Mouse (Mus musculus) activated CD4-positive, CD25-positive, alpha-beta regulatory T cell, adult 4 months (primary cell): ENCODE data around the gene Med22. TPM values are rescaled to one million over a fixed set of nuclear protein-coding genes. Genes with fewer than 3 reads are reported as not detected.
"Not testable (repeated sequence)": the region's sequence is repeated elsewhere in the genome, so short reads cannot be mapped to it uniquely, and the experiment has no call there.

Experiments
- ATAC-seq: one replicate; pipeline ENCODE4 v1.8.0; 2017
- polyA plus RNA-seq, 2 experiments: library from polyadenylated mRNA; unstranded; fragments of 100-300 nt; shearing (Covaris generic); gene quantifications; one replicate each; pipeline ENCODE4 v1.2.1; 2017

The Med22 gene
- polyA plus RNA-seq, 2 experiments from 2014 or later: 10.3 to 11.3 TPM

DNA sequence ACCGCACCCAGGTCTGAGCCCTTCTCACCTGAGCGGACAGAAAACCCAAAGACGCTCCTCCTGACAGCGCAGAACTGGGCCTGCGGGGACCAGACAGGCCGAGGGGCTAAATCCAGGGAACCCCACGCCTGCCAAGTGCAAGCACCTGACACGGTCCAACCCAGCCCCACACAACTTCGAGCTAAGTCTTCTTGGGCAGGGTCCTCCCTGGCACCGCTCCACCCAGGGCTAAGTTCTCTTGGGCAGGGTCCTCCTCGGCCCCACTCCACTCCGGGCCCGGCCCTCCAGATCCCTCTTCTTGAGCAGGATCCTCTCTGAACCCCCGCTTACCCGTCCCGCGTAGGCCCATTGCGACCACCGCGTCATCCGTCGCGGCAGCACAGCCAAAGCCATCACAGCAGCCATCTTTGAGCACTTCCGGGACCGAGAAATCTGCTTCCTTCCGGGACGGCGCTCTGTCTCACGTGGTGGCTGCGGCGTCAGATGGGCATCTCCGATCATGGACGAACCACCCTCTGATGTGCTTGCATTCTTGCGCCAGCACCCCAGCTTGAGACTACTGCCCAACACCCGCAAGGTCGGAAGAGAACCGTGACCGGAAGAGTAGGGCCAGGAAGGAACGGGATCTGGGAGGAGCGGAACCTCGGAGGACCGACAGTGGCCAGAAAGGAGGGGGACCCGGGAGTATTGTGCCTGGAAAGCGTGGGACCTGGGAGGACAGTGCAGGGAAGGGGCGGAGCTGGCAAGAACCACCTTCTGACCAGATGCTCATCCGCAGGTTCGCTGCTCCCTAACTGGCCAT lies 5.7 kb upstream of the Med22 start, which contains the start of the genes Surf2 and Surf1:
TSS of gene Surf2 (plus strand) at position 441 of the 802 bp plus-strand sequence.
TSS of gene Surf1 (minus strand) at position 604 of the 802 bp plus-strand sequence.
- peak; percentile 84 for ATAC-seq

- no peak for ATAC-seq
These were observed 3.9 kb upstream of the Med22 start for GRCm38 (mm10) chr2:26914148-26914941.

DNA sequence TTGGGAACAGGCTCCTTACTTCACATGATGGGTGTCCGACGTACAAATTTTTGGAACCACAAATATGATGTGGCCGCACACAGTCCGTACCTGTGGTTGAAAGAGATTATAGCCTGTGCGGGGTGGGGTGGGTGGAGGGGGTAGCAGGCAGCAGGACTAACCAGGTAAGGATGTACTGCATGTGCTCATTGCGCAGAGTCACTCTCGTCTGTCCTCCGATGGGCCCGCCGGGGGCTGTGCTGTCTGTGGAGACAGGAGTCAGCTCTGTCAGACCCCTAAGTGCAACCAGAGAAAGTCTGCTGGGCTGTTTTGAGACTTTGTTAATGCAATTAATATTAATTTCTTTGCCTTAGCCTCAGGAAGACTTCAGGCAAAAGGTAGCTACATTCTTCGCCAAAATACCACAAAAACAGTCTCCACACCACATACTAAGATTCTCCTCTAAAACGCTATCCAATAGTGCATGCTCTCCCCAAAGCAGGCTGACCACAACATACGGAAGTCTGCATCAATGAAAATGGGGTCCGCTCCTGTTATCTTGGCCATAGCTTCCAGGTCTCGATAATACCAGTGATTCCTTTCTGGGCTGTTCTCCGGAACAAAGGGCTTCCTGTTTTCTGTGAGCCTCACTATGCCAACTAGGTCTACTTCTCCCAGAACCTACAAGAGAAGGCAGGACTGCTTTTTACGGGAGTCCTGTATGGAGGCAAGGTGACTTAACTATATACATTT lies 3.1 kb upstream of the Med22 start:
- no peak for ATAC-seq

DNA sequence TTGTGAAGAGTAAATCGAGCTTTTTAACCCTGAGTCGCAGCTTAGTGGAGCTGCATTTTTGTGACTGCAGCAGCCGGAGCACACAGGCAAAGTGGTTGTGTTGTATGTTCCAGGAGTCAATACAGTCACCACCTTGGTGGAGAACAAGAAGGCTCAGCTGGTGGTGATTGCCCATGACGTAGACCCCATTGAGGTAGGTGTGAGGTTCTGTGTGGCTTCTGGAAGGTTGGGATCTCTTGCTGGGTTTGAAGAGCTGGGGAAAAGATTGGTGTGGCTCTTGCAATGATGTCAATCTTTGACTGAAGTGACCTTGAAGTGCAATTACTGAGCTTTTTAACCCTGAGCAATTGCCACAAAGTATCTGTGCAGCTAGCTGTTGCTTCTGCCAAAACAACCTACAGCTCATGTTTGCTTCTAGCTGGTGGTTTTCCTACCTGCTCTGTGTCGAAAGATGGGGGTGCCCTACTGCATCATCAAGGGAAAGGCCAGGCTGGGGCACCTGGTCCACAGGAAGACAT lies 1.8 kb upstream of the Med22 start:
- no peak for ATAC-seq

DNA sequence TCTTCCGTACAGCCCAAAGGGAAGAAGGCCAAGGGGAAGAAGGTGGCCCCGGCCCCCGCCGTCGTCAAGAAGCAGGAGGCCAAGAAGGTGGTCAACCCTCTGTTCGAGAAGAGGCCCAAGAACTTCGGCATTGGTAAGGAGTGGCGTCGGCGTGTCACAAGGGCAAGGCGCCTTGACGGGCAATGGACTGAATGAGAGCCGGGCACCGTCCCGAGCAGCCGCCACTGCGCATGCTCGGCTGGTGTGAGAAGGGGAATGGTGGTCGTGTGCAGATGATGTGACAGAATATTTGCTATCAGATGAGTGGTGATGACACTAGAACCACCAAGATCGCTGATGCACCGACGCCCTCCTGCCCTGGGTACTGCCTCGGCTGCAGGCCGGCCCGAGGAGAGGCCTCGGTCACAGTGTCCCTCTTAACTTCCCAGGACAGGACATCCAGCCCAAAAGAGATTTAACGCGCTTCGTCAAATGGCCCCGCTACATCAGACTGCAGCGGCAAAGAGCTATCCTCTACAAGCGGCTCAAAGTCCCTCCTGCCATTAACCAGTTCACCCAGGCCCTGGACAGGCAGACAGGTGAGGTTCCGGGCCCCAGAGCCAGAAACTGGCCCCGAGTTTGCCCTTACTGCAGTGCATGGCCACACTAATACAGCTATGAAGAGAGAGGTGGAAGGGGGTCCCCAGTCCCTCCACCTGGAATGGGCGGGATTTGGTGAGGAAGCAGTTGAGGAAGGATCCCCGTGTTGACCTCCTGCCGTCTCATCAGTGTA lies 703 bp upstream of the Med22 start:
- peak; percentile 47 for ATAC-seq

DNA sequence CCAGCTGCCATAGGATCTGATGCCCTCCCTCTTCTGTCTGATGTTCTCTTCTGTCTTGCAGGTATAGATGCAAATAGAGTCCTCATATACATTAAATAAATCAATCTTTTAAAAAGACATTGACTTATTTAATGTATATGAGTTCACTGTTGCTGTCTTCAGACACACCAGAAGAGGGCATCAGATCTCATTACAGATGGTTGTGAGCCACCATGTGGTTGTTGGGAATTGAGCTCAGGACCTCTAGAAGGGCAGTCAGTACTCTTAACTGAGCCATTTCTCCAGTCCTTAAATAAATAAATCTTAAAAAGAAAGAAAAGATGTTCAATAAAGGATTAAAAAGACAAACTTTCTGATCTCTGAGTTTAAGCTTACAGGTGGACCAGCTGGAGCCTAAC lies 1.1 kb downstream of the Med22 start:
- no peak for ATAC-seq

DNA sequence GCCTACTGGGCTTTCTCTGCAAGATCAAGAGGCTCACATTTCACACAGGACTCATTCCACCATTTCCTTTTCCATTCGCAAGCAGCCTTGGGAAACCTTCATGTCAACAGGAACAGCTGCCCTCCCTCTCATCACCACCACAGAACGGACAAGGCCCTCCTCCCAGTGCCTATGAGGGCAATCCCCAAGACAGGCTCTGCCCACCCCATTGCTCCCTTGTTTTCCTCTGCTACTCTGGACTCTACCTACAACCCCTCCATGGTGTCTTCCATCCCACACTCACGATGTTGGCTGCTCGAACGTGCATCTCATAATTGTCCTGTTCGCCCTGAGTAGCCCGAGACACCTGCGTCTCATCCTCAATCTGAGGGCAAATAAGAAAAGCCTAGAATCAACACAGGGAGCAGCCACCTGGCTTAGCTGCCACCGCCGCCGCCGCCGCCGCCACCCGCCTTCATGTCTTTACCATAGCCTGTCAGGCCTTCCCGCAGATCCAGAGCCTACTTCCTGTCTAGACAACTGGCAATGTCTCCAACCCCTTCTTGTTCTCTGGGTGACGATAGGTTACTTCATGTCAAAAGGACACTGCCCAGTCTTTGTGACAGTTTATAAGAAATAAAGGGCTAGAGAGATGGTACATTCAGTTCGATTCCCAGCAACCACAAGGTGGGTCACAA lies 1.6 kb downstream of the Med22 start:
- no peak for ATAC-seq

- ATAC-seq: no peak
These were observed 3.4 kb downstream of the Med22 start for GRCm38 (mm10) chr2:26907109-26907508.

DNA sequence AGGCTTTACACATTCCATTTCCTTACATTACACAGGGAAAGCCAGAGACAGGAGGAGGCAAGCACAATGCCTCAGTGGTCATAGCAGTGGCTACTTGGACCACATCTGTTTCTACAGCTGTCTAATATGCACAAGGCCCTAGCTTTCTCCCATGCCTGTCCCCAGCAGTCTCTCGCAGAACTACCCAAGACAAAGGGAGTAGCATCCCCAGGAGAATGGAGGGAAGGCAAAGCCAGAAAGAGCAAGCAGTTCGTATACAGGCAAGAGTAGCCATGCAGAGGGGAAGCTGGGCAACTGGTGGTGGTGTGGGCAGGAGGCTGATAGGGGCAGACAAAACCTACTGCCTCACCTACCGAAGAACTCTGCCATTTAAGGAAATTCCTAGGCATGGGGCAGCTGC lies 4.0 kb downstream of the Med22 start:
- no peak for ATAC-seq

DNA sequence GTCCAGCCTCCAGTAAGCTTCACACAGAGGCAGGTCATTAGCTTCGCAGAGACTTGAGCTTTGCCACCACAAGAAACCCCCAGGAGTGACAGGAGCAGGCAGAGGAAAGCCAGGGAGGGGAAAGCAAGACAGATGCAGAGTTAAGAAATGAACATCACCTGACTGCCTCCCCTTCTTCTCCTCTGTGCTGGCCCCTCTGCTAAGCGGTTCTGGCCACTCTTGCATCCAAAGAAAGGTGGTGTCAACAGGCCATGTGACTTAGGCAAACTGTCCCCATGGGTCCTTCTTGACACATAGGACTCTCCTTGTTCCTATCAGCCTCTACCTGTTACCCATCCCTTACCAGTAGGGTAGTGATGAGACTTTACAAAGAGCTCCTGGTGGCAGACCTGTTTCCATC lies 4.5 kb downstream of the Med22 start:
- ATAC-seq: no peak

GRCm38 (mm10) chr2:26903311-26903710 lies 7.2 kb downstream of the Med22 start:
- no peak for ATAC-seq

DNA sequence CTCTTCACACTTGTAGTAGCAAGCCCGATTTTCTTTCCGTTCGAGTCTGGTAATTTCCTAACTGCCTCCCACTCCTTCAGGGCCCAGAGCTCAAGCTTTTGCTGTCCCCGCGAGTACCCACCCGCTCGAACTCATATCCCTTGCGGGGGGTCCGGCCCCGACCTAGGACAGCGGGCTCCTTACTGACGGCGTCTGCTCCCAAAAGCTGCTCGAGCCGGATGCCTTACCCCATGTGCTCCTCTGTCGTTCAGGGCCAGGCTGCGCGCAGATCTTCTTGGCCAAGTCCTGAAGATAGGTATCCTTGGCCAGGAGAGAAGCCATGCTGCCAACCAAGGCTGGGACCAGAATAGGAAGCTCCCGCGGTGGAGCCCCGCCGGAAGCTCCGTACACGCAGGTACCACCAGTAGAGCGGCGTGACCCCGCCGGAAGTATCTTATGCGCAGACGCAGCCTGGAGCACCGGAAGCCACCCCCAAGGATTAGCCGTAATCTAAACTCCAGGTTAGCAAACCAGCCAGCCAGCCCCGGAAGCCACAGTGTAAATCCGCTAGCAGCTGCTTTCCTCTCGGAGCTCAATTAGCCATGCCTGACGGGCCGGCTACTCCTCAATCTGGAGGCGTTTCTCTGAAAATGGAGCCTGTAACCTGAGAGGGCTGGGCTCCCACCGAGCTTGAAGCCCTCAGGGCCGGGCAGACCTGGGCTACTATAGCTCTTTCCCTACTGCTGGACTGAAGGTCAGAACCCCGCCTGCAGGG lies 7.8 kb downstream of the Med22 start, which contains the start of gene Surf6:
TSS of gene Surf6 (minus strand) at position 413 of the 754 bp plus-strand sequence.
- ATAC-seq: peak; percentile 97

- ATAC-seq: no peak
These were observed 8.6 kb downstream of the Med22 start for GRCm38 (mm10) chr2:26901834-26902400.

GRCm38 (mm10) chr2:26900731-26901130 lies 9.7 kb downstream of the Med22 start:
- ATAC-seq: no peak

DNA sequence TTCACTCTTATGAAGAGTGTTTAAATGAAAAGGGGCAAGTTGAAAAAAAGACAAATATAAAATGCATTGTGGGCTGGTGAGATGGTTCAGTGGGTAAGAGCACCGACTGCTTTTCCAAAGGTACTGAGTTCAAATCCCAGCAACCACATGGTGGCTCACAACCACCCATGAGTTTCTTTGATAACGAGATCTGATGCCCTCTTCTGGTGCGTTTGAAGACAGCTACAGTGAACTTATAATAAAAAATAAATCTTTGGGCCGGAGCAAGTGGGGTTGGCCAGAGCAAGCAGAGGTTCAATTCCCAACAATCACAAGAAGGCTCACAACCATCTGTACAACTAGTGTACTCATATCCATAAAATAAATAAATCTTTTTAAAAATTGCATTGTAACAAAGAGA lies 14.6 kb downstream of the Med22 start:
- ATAC-seq: no peak

GRCm38 (mm10) chr2:26886170-26886569 lies 24.3 kb downstream of the Med22 start:
- not testable (repeated sequence) for ATAC-seq

DNA sequence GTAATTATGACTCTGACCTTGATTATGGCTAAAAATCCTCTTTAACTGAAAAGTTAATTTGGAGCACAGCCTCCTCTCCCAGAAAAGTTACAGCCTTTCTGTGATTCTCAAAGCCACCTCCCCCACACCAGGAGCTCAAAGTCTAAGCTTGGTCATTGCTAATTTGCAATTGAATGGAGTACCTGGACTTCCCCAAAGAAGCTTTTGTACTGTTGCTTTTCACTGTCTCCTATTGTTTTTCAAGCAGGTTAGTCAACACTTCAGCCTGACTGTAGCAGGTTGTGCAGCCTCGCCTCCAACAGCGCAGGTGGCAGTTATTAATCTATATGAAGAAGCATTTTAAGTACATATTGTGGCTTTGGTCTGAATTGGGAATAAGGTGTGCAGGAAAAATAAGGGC lies 24.9 kb downstream of the Med22 start:
- ATAC-seq: not testable (repeated sequence)

GRCm38 (mm10) chr2:26878571-26878970 lies 31.9 kb downstream of the Med22 start:
- ATAC-seq: no peak

DNA sequence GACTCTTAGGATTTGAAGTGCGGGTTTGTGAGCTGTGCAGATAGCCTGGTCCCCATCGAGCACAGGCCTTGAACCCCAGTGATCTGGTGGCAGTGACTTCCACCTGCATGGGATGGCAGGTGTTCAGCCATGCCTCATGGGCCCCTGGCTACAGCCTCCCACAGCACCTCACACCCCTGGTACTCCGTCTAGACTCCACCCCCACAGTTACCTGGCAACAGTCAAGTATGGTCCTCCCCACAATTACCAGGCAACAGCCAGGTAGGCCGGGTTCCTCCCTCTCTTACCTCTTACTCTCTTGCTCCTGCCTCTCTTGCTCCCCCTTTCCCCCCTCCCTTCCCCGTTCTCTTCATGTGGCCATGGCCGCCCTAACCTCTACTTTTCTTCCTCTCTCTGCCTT lies 39.8 kb downstream of the Med22 start:
- no peak for ATAC-seq

DNA sequence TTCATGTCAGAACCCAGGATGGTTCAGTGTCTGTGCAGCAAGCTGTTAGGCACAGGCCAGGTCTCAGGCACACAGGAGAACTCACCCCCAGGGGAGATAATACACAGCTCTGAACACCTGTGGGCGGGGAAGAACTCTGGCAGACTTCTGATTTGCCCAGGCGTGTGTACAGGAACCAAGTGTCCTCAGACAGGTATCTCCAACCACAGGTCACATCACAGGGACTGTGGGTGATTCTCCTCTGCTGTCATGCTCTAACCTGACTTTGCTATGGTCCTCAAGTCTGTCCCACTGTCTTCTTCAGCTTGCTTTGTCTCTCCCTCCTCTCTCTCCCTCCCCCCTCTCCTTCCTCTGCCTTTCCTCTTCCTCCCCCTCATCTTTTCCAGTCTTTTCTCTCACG lies 45.6 kb downstream of the Med22 start, which contains the start of gene Abo:
TSS of gene Abo (minus strand) at position 101 of the 400 bp plus-strand sequence.
- ATAC-seq: no peak
